Mouse (Mus musculus) limb, embryonic 12.5 days (tissue): ENCODE data around the gene Gnpnat1. TPM values are rescaled to one million over a fixed set of nuclear protein-coding genes. Genes with fewer than 3 reads are reported as not detected.

ENCODE experiments used
- ATAC-seq: fragments of 200-750 bp; cut with Nextera tagmentation; 2 replicates; pipeline ENCODE4 v1.8.0; 2017; ENCODE audit warnings: low read depth, moderate TSS enrichment; ENCODE audit not compliant: insufficient number of reproducible peaks, insufficient read depth, low FRiP score, low TSS enrichment
- H3K27ac ChIP-seq: fragments of 300-500 bp; sonication (generic); 2 replicates; pipeline ENCODE4 v1.5.1; 2016; ENCODE audit warnings: mild to moderate bottlenecking, moderate library complexity
- H3K27me3 ChIP-seq: fragments of 300-500 bp; sonication (generic); 2 replicates; pipeline ENCODE4 v1.6.1; 2016; ENCODE audit warnings: mild to moderate bottlenecking, moderate library complexity
- H3K36me3 ChIP-seq: fragments of 300-500 bp; sonication (generic); 2 replicates; pipeline ENCODE4 v1.6.1; 2016; ENCODE audit warnings: mild to moderate bottlenecking, moderate library complexity
- H3K4me1 ChIP-seq: fragments of 300-500 bp; sonication (generic); replicated peaks from 2 replicates; pipeline ENCODE4 v1.6.1; 2016
- H3K4me2 ChIP-seq: fragments of 300-500 bp; sonication (generic); 2 replicates; pipeline ENCODE4 v1.6.1; 2016; ENCODE audit warnings: mild to moderate bottlenecking, moderate library complexity
- H3K4me3 ChIP-seq: fragments of 300-500 bp; sonication (generic); replicated peaks from 2 replicates; pipeline ENCODE4 v1.5.1; 2016; ENCODE audit warnings: mild to moderate bottlenecking
- H3K9ac ChIP-seq: fragments of 300-500 bp; sonication (generic); replicated peaks from 2 replicates; pipeline ENCODE4 v1.6.1; 2016; ENCODE audit warnings: mild to moderate bottlenecking, moderate library complexity
- H3K9me3 ChIP-seq: fragments of 300-500 bp; sonication (generic); 2 replicates; pipeline ENCODE4 v1.6.1; 2016; ENCODE audit warnings: mild to moderate bottlenecking, moderate library complexity
- WGBS: fragments of 180-500 bp; shearing (Covaris S2); methylation state at CpG from one replicate; pipeline ENCODE4 v1.1.7; 2016; 5-methylcytosine and 5-hydroxymethylcytosine counted together
- polyA plus RNA-seq: library from polyadenylated mRNA; unstranded; fragments of >200 nt; fragmentation: Nextera tagmentation; extraction: Ambion mirVana; gene quantifications from 2 replicates; pipeline ENCODE4 v1.2.1, GENCODE M21; 2016

Gnpnat1 gene
- polyA plus RNA-seq, 1 experiment from 2014 or later, result 49.9 TPM

DNA sequence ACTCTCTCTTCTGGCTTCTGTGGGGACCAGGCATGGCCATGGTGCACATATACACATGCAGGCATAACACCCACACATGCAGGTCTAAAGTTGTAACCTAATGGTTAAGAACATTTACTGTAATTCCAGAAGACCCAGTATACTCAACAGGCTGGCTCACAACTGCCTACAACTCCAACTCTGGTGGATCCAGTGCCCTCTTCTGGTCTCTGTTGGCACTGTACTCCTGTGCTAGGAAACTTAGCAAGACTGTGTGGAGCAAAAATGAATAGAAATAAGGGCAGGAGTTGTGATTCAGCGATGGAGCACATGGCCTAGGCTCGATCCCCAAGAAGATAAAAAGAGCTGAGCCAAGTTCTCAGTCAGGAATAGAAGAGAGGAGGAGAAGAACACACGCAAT, 4.9 kb downstream of the Gnpnat1 start:
- H3K4me1 ChIP-seq, result no peaks in the 10 kb centered on the region
- H3K9me3 ChIP-seq, result no peaks in the 10 kb centered on the region
- no peak overlapping the region for H3K4me2 ChIP-seq
- no peak overlapping the region for H3K9ac ChIP-seq
- ATAC-seq, result no peak
- no peaks in the 10 kb centered on the region for H3K36me3 ChIP-seq
- H3K27me3 ChIP-seq, result no peaks in the 10 kb centered on the region
- H3K27ac ChIP-seq, result no peak overlapping the region
- no peak overlapping the region for H3K4me3 ChIP-seq
- WGBS, result 76% methylated on average over 3 of the region's 3 CpGs

DNA sequence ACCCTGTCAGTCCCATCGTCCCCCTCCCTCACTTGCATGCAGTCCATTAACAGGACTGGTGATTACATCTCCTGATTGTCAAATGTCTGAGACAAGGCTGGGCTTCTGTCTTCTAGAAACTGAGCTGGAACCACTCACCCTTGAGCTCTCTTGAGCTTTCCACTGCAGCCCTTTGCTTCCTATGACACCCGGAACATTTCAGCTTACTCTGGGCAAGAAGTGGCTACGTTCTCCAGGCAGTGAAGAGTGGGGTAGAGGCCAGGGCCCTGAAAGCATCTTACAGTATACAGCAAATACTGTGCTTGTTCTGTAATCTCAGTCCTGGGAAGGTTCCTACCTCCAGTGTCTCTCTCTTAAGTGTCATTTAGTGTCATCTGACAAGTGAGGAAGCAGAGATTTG, 15.5 kb downstream of the Gnpnat1 start:
- Histone ChIP-seq H3K9me3 (no peaks in the 10 kb centered on the region), H3K27me3 (no peaks in the 10 kb centered on the region), H3K36me3 (no peaks in the 10 kb centered on the region), H3K4me1 (peaks cover 14% of the 10 kb centered on the region), H3K4me2 (peak overlapping the region; percentile 66), H3K9ac (peak overlapping the region; percentile 86; the same call in 1 of the 2 replicates), H3K27ac (peak overlapping the region; percentile 87), H3K4me3 (peak overlapping the region; percentile 81)
- 27% methylated on average over 3 of the region's 3 CpGs for WGBS
- peak; percentile 54 for ATAC-seq

DNA sequence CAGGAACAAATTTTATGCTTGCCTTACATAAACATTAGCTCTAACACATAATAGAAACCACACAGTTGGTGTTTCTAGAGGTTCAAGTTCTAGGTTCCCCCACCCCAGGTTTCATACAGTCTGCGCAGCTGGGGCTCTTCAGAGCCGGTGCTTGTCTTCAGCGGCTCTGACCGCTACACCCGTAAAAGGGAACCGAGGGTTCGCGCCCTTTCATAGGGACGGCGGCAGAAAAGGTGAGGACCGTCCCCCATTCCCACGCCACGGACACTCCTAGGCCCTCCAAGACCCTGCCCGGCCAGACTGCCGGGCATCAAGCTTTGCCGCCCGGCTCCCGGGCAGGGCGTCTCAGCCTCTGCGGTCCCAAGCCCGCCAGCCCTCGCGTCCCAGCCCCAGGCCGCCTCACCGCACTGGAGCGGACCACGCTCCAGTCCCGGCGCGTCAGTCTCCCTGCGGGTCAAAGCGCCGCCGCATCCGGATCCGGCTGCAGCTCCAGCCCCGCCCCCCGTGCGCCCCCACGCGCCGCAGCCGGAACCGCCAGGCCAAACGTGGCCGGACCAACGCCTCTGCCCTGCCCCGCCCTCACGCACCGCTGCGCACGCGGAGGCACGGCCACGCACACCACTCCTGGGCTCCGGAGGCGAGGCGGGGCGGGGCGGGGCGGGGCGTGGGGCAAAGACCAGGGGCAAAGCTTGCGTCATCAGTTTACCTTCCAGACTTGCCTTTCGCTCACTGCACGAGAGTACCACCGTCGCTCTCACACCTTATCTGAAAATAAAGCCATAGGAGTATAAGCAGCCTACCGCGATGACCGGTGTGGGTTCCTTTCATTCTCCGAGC, 16.1 kb downstream of the Gnpnat1 start:
- H3K9ac ChIP-seq, result peak overlapping the region; percentile 86
- peak overlapping the region; percentile 81 for H3K4me3 ChIP-seq
- H3K27ac ChIP-seq, result peak overlapping the region; percentile 87
- H3K4me2 ChIP-seq, result peak overlapping the region; percentile 66
- H3K36me3 ChIP-seq, result no peaks in the 10 kb centered on the region
- peak; percentile 94 for ATAC-seq
- under 1% methylated on average over 70 of the region's 71 CpGs for WGBS
- H3K9me3 ChIP-seq, result no peaks in the 10 kb centered on the region
- H3K27me3 ChIP-seq, result no peaks in the 10 kb centered on the region
- H3K4me1 ChIP-seq, result peaks cover 14% of the 10 kb centered on the region

DNA sequence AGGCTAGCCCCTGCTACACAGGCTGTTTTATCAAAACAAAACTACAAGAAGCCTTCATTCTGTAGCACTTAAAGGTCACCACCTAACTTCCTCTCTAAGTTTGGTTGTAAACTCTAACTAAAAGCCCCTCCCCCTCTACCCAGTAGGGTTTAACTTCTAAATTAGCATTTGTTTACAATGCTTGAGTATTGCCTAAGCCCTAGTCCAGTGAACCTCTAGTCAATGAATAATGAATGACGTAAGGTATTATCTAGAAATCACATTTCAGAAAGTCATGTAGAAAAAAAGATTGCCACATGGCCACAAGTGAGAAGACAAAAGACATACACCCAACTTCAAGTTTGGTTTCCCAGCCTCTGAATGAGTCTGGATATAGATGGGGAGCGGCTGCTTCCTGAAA, 17.2 kb downstream of the Gnpnat1 start:
- H3K9ac ChIP-seq, result no peak overlapping the region
- peak overlapping the region; percentile 81 for H3K4me3 ChIP-seq
- no peaks in the 10 kb centered on the region for H3K27me3 ChIP-seq
- peaks cover 5% of the 10 kb centered on the region; the same call in 1 of the 2 replicates for H3K36me3 ChIP-seq
- H3K4me1 ChIP-seq, result peaks cover 14% of the 10 kb centered on the region
- no peaks in the 10 kb centered on the region for H3K9me3 ChIP-seq
- no peak overlapping the region for H3K27ac ChIP-seq
- 20% methylated on average over 2 of the region's 2 CpGs for WGBS
- no peak for ATAC-seq
- peak overlapping the region; percentile 66 for H3K4me2 ChIP-seq

DNA sequence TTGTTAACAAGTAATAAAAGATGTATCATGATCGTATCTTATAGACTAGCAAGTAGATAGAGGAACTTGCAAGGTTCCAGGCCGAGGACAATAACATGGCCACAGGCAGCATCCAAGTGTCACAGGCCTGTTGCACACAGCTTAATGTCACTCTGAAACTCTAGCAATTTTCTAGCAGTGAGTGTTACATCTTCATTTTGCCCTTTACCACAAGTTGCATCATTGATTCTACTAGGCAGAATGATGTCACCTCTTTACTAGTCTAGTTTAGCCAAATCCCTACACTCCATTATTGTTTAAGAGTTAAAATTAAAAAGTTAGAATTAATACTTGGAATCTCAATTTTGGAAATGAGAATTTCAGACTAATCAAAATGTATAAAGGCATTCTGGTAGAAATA, 19.1 kb downstream of the Gnpnat1 start:
- no peak overlapping the region for H3K4me2 ChIP-seq

DNA sequence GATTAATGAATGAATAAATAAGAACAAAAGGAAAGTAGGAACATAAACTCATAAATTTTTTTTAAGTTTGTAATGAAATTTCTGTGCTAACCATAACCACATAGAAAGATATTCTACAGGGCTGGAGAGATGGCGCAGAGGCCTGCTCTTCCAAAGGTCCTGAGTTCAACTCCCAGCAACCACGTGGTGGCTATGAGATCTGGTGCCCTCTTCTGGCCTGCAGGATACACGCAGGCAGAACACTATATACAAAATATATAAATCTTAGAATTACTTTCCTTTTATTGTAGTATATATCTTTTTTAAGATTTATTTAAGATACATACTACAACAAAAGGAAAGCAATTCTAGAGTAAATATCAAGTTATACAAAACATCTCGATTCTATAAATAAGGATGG, 21.8 kb downstream of the Gnpnat1 start:
- Histone ChIP-seq H3K36me3 (peaks cover 40% of the 10 kb centered on the region), H3K4me2 (no peak overlapping the region), H3K27ac (no peak overlapping the region), H3K9me3 (no peaks in the 10 kb centered on the region), H3K9ac (no peak overlapping the region), H3K4me1 (peaks cover 9% of the 10 kb centered on the region), H3K27me3 (no peaks in the 10 kb centered on the region), H3K4me3 (no peak overlapping the region)
- no peak for ATAC-seq
- 81% methylated on average over 4 of the region's 4 CpGs for WGBS

More for the DNA sequence above, 19.1 kb downstream of the Gnpnat1 start:
- WGBS, result 79% methylated on average over 2 of the region's 2 CpGs
- ATAC-seq, result no peak
- H3K9ac ChIP-seq, result no peak overlapping the region
- no peak overlapping the region for H3K27ac ChIP-seq
- H3K9me3 ChIP-seq, result no peaks in the 10 kb centered on the region
- no peaks in the 10 kb centered on the region for H3K27me3 ChIP-seq
- peaks cover 18% of the 10 kb centered on the region for H3K36me3 ChIP-seq
- peaks cover 14% of the 10 kb centered on the region for H3K4me1 ChIP-seq
- H3K4me3 ChIP-seq, result no peak overlapping the region

DNA sequence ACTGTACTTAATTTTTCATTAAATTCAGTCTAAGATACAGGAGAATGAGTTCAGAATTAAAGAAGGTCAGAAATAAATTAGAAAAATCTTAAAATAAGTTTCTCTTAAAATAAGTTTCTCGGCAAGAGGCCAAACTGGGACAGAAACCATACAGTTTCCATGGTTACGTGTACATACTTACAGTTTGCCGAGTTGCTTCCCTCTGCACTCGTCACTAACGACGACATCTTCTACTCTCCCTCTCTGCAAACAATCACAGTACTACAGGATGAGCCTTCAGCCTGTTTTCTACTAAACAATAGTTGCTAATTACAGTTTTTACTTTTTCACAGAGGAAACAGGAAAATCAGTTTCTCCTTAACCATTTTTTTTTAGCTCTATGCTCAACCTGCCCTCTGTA, 24.0 kb downstream of the Gnpnat1 start:
- Histone ChIP-seq H3K4me1 (no peaks in the 10 kb centered on the region), H3K9me3 (no peaks in the 10 kb centered on the region), H3K9ac (no peak overlapping the region), H3K27me3 (no peaks in the 10 kb centered on the region), H3K4me2 (no peak overlapping the region), H3K4me3 (no peak overlapping the region), H3K27ac (no peak overlapping the region), H3K36me3 (peaks cover 40% of the 10 kb centered on the region)
- 90% methylated on average over 6 of the region's 6 CpGs for WGBS
- ATAC-seq, result no peak

DNA sequence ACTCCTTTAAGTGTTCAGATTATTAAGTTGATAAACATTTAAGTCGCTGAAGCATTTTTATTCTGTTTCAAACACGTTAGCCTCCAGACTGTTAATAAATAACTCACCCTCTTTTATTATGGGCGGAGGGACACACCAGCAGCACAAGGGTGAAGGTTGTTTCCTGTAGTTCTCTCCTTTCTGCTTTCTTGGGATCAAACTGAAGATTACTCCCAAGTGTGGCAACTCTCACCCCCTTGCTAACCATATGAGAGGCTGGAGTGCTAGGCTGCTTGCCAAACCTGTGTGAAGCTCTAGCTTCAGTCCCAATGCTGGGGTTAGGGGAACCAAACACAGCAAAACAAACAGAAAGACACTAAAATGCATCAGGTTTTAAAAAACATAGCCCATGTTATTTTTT, 25.9 kb downstream of the Gnpnat1 start:
- no peak for ATAC-seq
- Histone ChIP-seq H3K27me3 (no peaks in the 10 kb centered on the region), H3K4me3 (no peak overlapping the region), H3K36me3 (peaks cover 40% of the 10 kb centered on the region), H3K9ac (no peak overlapping the region), H3K4me1 (no peaks in the 10 kb centered on the region), H3K27ac (no peak overlapping the region), H3K4me2 (no peak overlapping the region), H3K9me3 (no peaks in the 10 kb centered on the region)
- WGBS, result 90% methylated on average over 3 of the region's 3 CpGs

DNA sequence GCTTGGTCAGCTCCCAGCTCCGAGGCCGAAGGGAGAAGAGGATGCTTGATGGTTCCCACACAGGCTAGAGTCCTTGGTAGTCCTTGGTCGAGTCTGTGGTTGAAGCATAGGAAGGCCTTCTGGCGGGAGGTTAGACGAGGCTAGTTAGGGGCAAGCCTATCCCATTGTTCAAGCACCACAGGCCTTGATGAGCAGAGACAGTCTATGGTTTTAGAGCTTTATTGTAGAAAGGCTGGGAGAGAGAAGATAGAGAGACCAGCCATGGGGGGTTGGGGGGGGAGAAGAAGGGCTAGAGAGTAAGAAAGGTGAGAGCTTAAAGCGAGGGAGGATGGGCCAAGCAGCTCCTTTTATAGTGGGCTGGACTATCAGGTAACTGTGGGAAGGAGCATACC, 39.5 kb downstream of the Gnpnat1 start:
- H3K4me3 ChIP-seq, result no peak overlapping the region
- no peak overlapping the region for H3K27ac ChIP-seq
- ATAC-seq, result no peak
- no peak overlapping the region for H3K4me2 ChIP-seq
- WGBS, result 91% methylated on average over 6 of the region's 6 CpGs
- no peaks in the 10 kb centered on the region for H3K27me3 ChIP-seq
- peaks cover 3% of the 10 kb centered on the region; the same call in 1 of the 2 replicates for H3K4me1 ChIP-seq
- no peak overlapping the region for H3K9ac ChIP-seq
- peaks cover 8% of the 10 kb centered on the region; the same call in 1 of the 2 replicates for H3K9me3 ChIP-seq
- peaks cover 28% of the 10 kb centered on the region for H3K36me3 ChIP-seq

DNA sequence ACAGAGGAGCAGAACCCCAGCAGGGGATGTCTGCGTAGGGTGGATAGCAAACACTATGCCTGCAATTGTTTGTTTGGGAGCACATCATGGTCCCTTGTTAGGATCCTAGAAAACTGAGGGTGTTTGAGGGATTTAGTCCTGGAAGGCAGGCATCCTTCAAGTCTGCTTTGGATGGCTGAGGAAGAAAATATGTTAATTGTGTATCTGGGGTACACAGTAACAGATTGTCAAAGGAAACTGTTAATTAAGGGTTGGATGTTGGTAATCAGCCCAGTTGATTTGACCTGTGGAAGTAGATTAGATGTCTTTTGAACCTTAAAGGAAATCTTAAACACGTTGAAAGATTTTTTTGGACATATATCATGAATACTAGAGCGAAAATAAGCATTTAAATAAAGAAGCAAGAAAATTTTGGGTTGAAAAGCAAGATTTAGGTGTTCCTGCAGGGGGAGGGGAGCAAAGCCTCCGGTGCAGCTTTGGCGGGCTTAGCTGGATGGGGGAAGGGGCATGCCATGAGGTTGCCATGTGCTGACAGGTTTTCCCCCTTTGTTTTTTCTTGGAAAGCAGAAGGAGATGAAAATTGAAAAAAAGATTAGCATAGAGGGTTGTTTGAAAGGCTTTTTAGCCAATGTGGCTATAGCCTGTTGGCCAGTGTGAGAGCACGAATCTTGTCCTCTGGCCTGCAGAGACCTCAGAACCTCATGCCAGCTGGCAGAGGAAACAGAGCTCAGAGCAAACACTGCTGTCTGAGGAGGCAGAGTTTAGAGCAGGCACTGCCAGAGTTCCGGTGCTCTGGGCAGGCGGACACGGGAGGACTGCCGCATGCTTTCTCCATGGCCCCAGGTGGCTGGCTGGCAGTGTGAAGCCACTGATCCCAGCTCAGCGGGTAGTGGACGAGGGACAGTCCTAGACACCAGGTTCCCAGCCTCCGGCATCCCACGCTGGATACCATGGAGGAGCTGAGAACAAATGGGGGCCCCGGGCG, 40.2 kb downstream of the Gnpnat1 start:
- H3K36me3 ChIP-seq, result peaks cover 25% of the 10 kb centered on the region

More for the DNA sequence above, 40.2 kb downstream of the Gnpnat1 start:
- 81% methylated on average over 16 of the region's 16 CpGs for WGBS
- H3K9me3 ChIP-seq, result peaks cover 3% of the 10 kb centered on the region; the same call in 1 of the 2 replicates
- no peak overlapping the region for H3K27ac ChIP-seq
- H3K4me1 ChIP-seq, result peaks cover 3% of the 10 kb centered on the region; the same call in 1 of the 2 replicates
- H3K9ac ChIP-seq, result no peak overlapping the region
- H3K27me3 ChIP-seq, result no peaks in the 10 kb centered on the region
- no peak overlapping the region for H3K4me2 ChIP-seq
- H3K4me3 ChIP-seq, result no peak overlapping the region
- no peak for ATAC-seq
